Mouse (Mus musculus) ES-Bruce4 (cell line): Measurements from ENCODE around the gene Slit2. TPM values are rescaled to one million over a fixed set of nuclear protein-coding genes. Genes with fewer than 3 reads are reported as not detected.

Source experiments
- H3K27ac ChIP-seq: 2 replicates; pipeline ENCODE4 v1.5.1; 2012; ENCODE audit warnings: low read length, inconsistent platforms; ENCODE audit not compliant: insufficient read depth
- H3K27me3 ChIP-seq: 2 replicates; pipeline ENCODE4 v1.6.1; 2012; ENCODE audit warnings: mild to moderate bottlenecking, low read length, inconsistent platforms; ENCODE audit not compliant: control insufficient read depth, poor library complexity, insufficient read depth, severe bottlenecking
- H3K36me3 ChIP-seq: 2 replicates; pipeline ENCODE4 v1.6.1; 2012; ENCODE audit warnings: inconsistent platforms, mild to moderate bottlenecking, low read length, moderate library complexity; ENCODE audit not compliant: control insufficient read depth, poor library complexity, insufficient read depth, severe bottlenecking
- H3K4me1 ChIP-seq: one replicate; pipeline ENCODE4 v1.8.1; 2011; ENCODE audit warnings: low read length; ENCODE audit not compliant: control insufficient read depth, insufficient read depth
- H3K4me3 ChIP-seq: 2 replicates; pipeline ENCODE4 v1.5.1; 2011; ENCODE audit warnings: low read depth, mild to moderate bottlenecking, low read length
- H3K9ac ChIP-seq: 2 replicates; pipeline ENCODE4 v1.6.1; 2012; ENCODE audit warnings: low read depth, mild to moderate bottlenecking, inconsistent platforms; ENCODE audit not compliant: poor library complexity, severe bottlenecking
- H3K9me3 ChIP-seq: replicated peaks from 2 replicates; pipeline ENCODE4 v1.6.1; 2012; ENCODE audit warnings: mild to moderate bottlenecking, low read length, inconsistent platforms; ENCODE audit not compliant: control insufficient read depth, poor library complexity, insufficient read depth, severe bottlenecking
- CTCF ChIP-seq: IDR thresholded peaks from one replicate; pipeline ENCODE4 v1.8.1; 2011; ENCODE audit warnings: low read depth, low read length
- EP300 ChIP-seq: IDR thresholded peaks from 2 replicates; pipeline ENCODE4 v1.6.1; 2011; ENCODE audit warnings: low read depth, low read length; ENCODE audit not compliant: insufficient read depth
- POLR2A ChIP-seq: IDR thresholded peaks from one replicate; pipeline ENCODE4 v1.8.1; 2011; ENCODE audit warnings: low read length; ENCODE audit not compliant: insufficient read depth
- polyA plus RNA-seq: library from polyadenylated mRNA; stranded (reverse); fragments of >200 nt; gene quantifications from 2 replicates; pipeline ENCODE4 v1.2.4, GENCODE M21; 2011; ENCODE audit warnings: low read depth; ENCODE audit not compliant: missing spikeins, insufficient read depth, insufficient read length

Gene Slit2
- polyA plus RNA-seq, result 8.5 and 17.4 TPM in 2 replicates

GRCm38 (mm10) chr5:47982941-47983701, at the start of gene Slit2:
TSS of gene Slit2 (plus strand) at chr5:47983138.
- H3K27ac ChIP-seq, result no peak within 1 kb of the TSS
- no peaks in the 10 kb centered on the region for H3K36me3 ChIP-seq
- H3K27me3 ChIP-seq, result peaks cover 3% of the 10 kb centered on the region; the same call in 1 of the 2 replicates
- peak within 1 kb of the TSS; percentile 77 for H3K4me3 ChIP-seq
- TF ChIP-seq POLR2A (no peak), EP300 (no peak), CTCF (no peak)
- no peaks in the 10 kb centered on the region for H3K9me3 ChIP-seq
- peak within 1 kb of the TSS; percentile 71 for H3K9ac ChIP-seq
- H3K4me1 ChIP-seq, result no peaks in the 10 kb centered on the region

DNA sequence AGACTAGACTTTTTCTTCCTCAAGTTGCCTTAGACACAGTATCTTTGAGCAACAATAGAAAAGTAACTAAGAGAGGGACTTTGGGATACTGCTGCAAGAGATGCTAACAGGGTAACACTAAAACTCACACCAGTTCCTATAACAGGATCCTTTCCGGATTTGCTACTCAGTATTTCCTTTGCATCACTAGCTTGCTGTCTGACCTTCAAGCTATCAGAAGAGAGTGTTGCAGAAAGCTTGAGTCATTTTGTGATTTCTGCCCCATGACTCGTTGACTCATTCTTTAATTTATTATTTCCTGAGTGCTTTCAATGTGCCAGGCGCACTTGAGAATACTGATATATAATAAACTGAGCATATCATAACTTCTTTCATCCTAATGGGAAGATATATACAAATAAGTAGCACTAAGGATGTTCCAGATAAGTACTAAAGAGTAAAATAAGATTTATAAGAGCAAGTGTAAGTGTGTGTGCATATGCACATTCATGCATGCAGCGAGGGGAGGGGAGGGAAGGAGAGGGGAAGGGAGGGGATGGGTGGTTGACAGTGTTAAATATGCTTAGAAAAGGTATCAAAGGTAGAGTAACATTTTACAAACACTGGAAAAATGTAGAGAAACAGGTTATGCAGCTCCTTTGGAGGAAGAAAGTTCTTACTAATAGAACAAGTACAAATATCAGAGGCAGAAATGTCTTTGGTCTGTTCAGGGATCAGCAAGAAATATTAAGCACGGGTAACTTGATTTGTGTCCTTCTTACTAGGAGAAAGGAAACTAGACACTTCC, 44.2 kb upstream of the Slit2 start:
- Histone ChIP-seq H3K36me3 (no peaks in the 10 kb centered on the region), H3K9me3 (no peaks in the 10 kb centered on the region), H3K27me3 (no peaks in the 10 kb centered on the region)

GRCm38 (mm10) chr5:47956451-47956850, 26.5 kb upstream of the Slit2 start:
- no peaks in the 10 kb centered on the region for H3K4me1 ChIP-seq
- no peaks in the 10 kb centered on the region for H3K36me3 ChIP-seq
- H3K9ac ChIP-seq, result no peak overlapping the region

More for the DNA sequence above, 44.2 kb upstream of the Slit2 start:
- TF ChIP-seq CTCF, result no peak
- TF ChIP-seq POLR2A, result no peak
- TF ChIP-seq EP300, result no peak
- Histone ChIP-seq H3K4me3 (no peak overlapping the region), H3K4me1 (no peaks in the 10 kb centered on the region), H3K27ac (no peak overlapping the region), H3K9ac (no peak overlapping the region)

GRCm38 (mm10) chr5:47975795-47976194, 7.1 kb upstream of the Slit2 start:
- Histone ChIP-seq H3K27ac (no peak overlapping the region), H3K9ac (no peak overlapping the region), H3K4me3 (no peak overlapping the region), H3K36me3 (no peaks in the 10 kb centered on the region), H3K27me3 (no peaks in the 10 kb centered on the region), H3K9me3 (peaks cover 3% of the 10 kb centered on the region; the same call in 1 of the 2 replicates), H3K4me1 (no peaks in the 10 kb centered on the region)
- no peak for TF ChIP-seq CTCF
- TF ChIP-seq POLR2A, result no peak
- TF ChIP-seq EP300, result no peak

More at GRCm38 (mm10) chr5:47956451-47956850, 26.5 kb upstream of the Slit2 start:
- no peaks in the 10 kb centered on the region for H3K27me3 ChIP-seq
- TF ChIP-seq EP300, result no peak
- no peak for TF ChIP-seq POLR2A
- TF ChIP-seq CTCF, result no peak
- H3K27ac ChIP-seq, result no peak overlapping the region
- no peak overlapping the region for H3K4me3 ChIP-seq
- 0 out of 2 replicates have a peak, but pooled peaks cover 2% of the 10 kb centered on the region for H3K9me3 ChIP-seq

GRCm38 (mm10) chr5:47979371-47979770, 3.6 kb upstream of the Slit2 start:
- Histone ChIP-seq H3K9ac (no peak overlapping the region), H3K36me3 (no peaks in the 10 kb centered on the region)

More at GRCm38 (mm10) chr5:47979371-47979770, 3.6 kb upstream of the Slit2 start:
- Histone ChIP-seq H3K4me3 (no peak overlapping the region), H3K27me3 (peaks cover 2% of the 10 kb centered on the region; the same call in 1 of the 2 replicates), H3K4me1 (no peaks in the 10 kb centered on the region), H3K27ac (no peak overlapping the region), H3K9me3 (no peaks in the 10 kb centered on the region)
- TF ChIP-seq CTCF, result peak; percentile 28
- TF ChIP-seq EP300, result no peak
